Mouse (Mus musculus) hindbrain, embryonic 10.5 days (tissue): ENCODE results near the gene Mef2c. TPM values are rescaled to one million over a fixed set of nuclear protein-coding genes. Genes with fewer than 3 reads are reported as not detected.

Experiments
- DNase-seq: peaks from one replicate; pipeline ENCODE4 v3.0.0-alpha.2; 2017; ENCODE audit warnings: low spot score
- H3K27ac ChIP-seq: fragments of 300-500 bp; sonication (generic); 2 replicates; pipeline ENCODE4 v1.5.1; 2016; ENCODE audit warnings: mild to moderate bottlenecking, moderate library complexity
- H3K27me3 ChIP-seq: fragments of 300-500 bp; sonication (generic); 2 replicates; pipeline ENCODE4 v1.6.1; 2016; ENCODE audit warnings: mild to moderate bottlenecking; ENCODE audit not compliant: poor library complexity, insufficient read depth, severe bottlenecking
- H3K36me3 ChIP-seq: fragments of 300-500 bp; sonication (generic); 2 replicates; pipeline ENCODE4 v1.6.1; 2016; ENCODE audit warnings: mild to moderate bottlenecking, moderate library complexity
- H3K4me1 ChIP-seq: fragments of 300-500 bp; sonication (generic); replicated peaks from 2 replicates; pipeline ENCODE4 v1.6.1; 2016; ENCODE audit warnings: mild to moderate bottlenecking
- H3K4me3 ChIP-seq: fragments of 300-500 bp; sonication (generic); 2 replicates; pipeline ENCODE4 v1.5.1; 2016; ENCODE audit warnings: mild to moderate bottlenecking, moderate library complexity
- H3K9me3 ChIP-seq: fragments of 300-500 bp; sonication (generic); 2 replicates; pipeline ENCODE4 v1.6.1; 2016; ENCODE audit warnings: mild to moderate bottlenecking, moderate library complexity
- WGBS: fragments of 180-500 bp; shearing (Covaris S2); methylation state at CpG from one replicate; pipeline ENCODE4 v1.1.7; 2016; 5-methylcytosine and 5-hydroxymethylcytosine counted together
- polyA plus RNA-seq: library from polyadenylated mRNA; unstranded; fragments of >200 nt; fragmentation: Nextera tagmentation; extraction: Ambion mirVana; gene quantifications from 2 replicates; pipeline ENCODE4 v1.2.1, GENCODE M21; 2016

Mef2c gene
- polyA plus RNA-seq, 1 experiment from 2014 or later, result 17.3 TPM

- no peak overlapping the region for H3K4me3 ChIP-seq
- H3K9me3 ChIP-seq, result no peaks in the 10 kb centered on the region
- H3K27me3 ChIP-seq, result no peaks in the 10 kb centered on the region
- 72% methylated on average over 3 of the region's 3 CpGs for WGBS
- H3K36me3 ChIP-seq, result no peaks in the 10 kb centered on the region
- no peak overlapping the region for H3K27ac ChIP-seq
- peaks cover 14% of the 10 kb centered on the region for H3K4me1 ChIP-seq
- DNase-seq, result no peak
These were observed 105.2 kb downstream of the Mef2c start for GRCm38 (mm10) chr13:83608851-83609516.

- Histone ChIP-seq H3K27ac (no peak overlapping the region), H3K9me3 (no peaks in the 10 kb centered on the region), H3K4me3 (no peak overlapping the region), H3K36me3 (no peaks in the 10 kb centered on the region), H3K4me1 (peaks cover 10% of the 10 kb centered on the region), H3K27me3 (no peaks in the 10 kb centered on the region)
- 79% methylated on average over 3 of the region's 3 CpGs for WGBS
- DNase-seq, result no peak
These were observed 105.7 kb downstream of the Mef2c start for GRCm38 (mm10) chr13:83609517-83609878.

GRCm38 (mm10) chr13:83610124-83610523 is 106.3 kb downstream of the Mef2c start:
- peaks cover 5% of the 10 kb centered on the region; the same call in 1 of the 2 replicates for H3K4me1 ChIP-seq
- no peak overlapping the region for H3K4me3 ChIP-seq
- H3K9me3 ChIP-seq, result no peaks in the 10 kb centered on the region
- H3K27me3 ChIP-seq, result no peaks in the 10 kb centered on the region
- no peak for DNase-seq
- 89% methylated on average over 8 of the region's 8 CpGs for WGBS
- H3K36me3 ChIP-seq, result no peaks in the 10 kb centered on the region
- H3K27ac ChIP-seq, result no peak overlapping the region

GRCm38 (mm10) chr13:83612195-83612594 is 108.4 kb downstream of the Mef2c start:
- Histone ChIP-seq H3K4me3 (no peak overlapping the region), H3K27ac (no peak overlapping the region), H3K36me3 (no peaks in the 10 kb centered on the region), H3K27me3 (no peaks in the 10 kb centered on the region), H3K4me1 (peaks cover 5% of the 10 kb centered on the region; the same call in 1 of the 2 replicates), H3K9me3 (no peaks in the 10 kb centered on the region)
- WGBS, result 71% methylated on average over 1 of the region's 1 CpGs
- no peak for DNase-seq

- no peak for DNase-seq
- 89% methylated on average over 3 of the region's 3 CpGs for WGBS
These were observed 112.0 kb downstream of the Mef2c start for GRCm38 (mm10) chr13:83615875-83616274.

GRCm38 (mm10) chr13:83624651-83625050 is 120.8 kb downstream of the Mef2c start:
- no peak for DNase-seq
- Histone ChIP-seq H3K27ac (no peak overlapping the region), H3K27me3 (no peaks in the 10 kb centered on the region), H3K4me3 (no peak overlapping the region), H3K9me3 (no peaks in the 10 kb centered on the region), H3K36me3 (no peaks in the 10 kb centered on the region), H3K4me1 (no peaks in the 10 kb centered on the region)
- WGBS, result 93% methylated on average over 4 of the region's 4 CpGs

More at GRCm38 (mm10) chr13:83615875-83616274, 112.0 kb downstream of the Mef2c start:
- Histone ChIP-seq H3K4me1 (no peaks in the 10 kb centered on the region), H3K27me3 (no peaks in the 10 kb centered on the region), H3K4me3 (no peak overlapping the region), H3K36me3 (no peaks in the 10 kb centered on the region), H3K9me3 (no peaks in the 10 kb centered on the region), H3K27ac (no peak overlapping the region)

GRCm38 (mm10) chr13:83627429-83627828 is 123.6 kb downstream of the Mef2c start:
- H3K4me3 ChIP-seq, result no peak overlapping the region
- no peaks in the 10 kb centered on the region for H3K4me1 ChIP-seq
- no peaks in the 10 kb centered on the region for H3K27me3 ChIP-seq
- no peak for DNase-seq
- no peak overlapping the region for H3K27ac ChIP-seq
- WGBS, result 88% methylated on average over 4 of the region's 4 CpGs
- no peaks in the 10 kb centered on the region for H3K36me3 ChIP-seq
- no peaks in the 10 kb centered on the region for H3K9me3 ChIP-seq

GRCm38 (mm10) chr13:83628139-83628538 is 124.3 kb downstream of the Mef2c start:
- Histone ChIP-seq H3K9me3 (no peaks in the 10 kb centered on the region), H3K27ac (no peak overlapping the region), H3K36me3 (no peaks in the 10 kb centered on the region), H3K4me3 (no peak overlapping the region), H3K4me1 (no peaks in the 10 kb centered on the region), H3K27me3 (no peaks in the 10 kb centered on the region)
- no peak for DNase-seq
- 84% methylated on average over 3 of the region's 3 CpGs for WGBS

- no peak for DNase-seq
- Histone ChIP-seq H3K4me1 (no peaks in the 10 kb centered on the region), H3K36me3 (no peaks in the 10 kb centered on the region), H3K9me3 (no peaks in the 10 kb centered on the region), H3K27me3 (no peaks in the 10 kb centered on the region), H3K27ac (no peak overlapping the region), H3K4me3 (no peak overlapping the region)
- WGBS, result 93% methylated on average over 5 of the region's 5 CpGs
These were observed 129.3 kb downstream of the Mef2c start for GRCm38 (mm10) chr13:83633155-83633554.

GRCm38 (mm10) chr13:83635218-83635617 is 131.4 kb downstream of the Mef2c start:
- H3K36me3 ChIP-seq, result no peaks in the 10 kb centered on the region
- H3K4me1 ChIP-seq, result no peaks in the 10 kb centered on the region
- WGBS, result 43% methylated on average over 7 of the region's 7 CpGs
- no peaks in the 10 kb centered on the region for H3K27me3 ChIP-seq
- no peak overlapping the region for H3K27ac ChIP-seq
- H3K4me3 ChIP-seq, result no peak overlapping the region
- no peak for DNase-seq
- H3K9me3 ChIP-seq, result no peaks in the 10 kb centered on the region

GRCm38 (mm10) chr13:83637666-83638065 is 133.8 kb downstream of the Mef2c start:
- Histone ChIP-seq H3K4me1 (no peaks in the 10 kb centered on the region), H3K4me3 (no peak overlapping the region), H3K9me3 (no peaks in the 10 kb centered on the region), H3K36me3 (no peaks in the 10 kb centered on the region), H3K27me3 (no peaks in the 10 kb centered on the region), H3K27ac (no peak overlapping the region)
- DNase-seq, result no peak
- WGBS, result 95% methylated on average over 3 of the region's 3 CpGs

GRCm38 (mm10) chr13:83638735-83639134 is 134.9 kb downstream of the Mef2c start:
- H3K4me3 ChIP-seq, result no peak overlapping the region
- no peak overlapping the region for H3K27ac ChIP-seq
- H3K9me3 ChIP-seq, result no peaks in the 10 kb centered on the region
- H3K27me3 ChIP-seq, result no peaks in the 10 kb centered on the region
- no peaks in the 10 kb centered on the region for H3K36me3 ChIP-seq
- WGBS, result 92% methylated on average over 3 of the region's 3 CpGs
- no peaks in the 10 kb centered on the region for H3K4me1 ChIP-seq
- DNase-seq, result no peak

- Histone ChIP-seq H3K27ac (no peak overlapping the region), H3K4me3 (no peak overlapping the region), H3K27me3 (no peaks in the 10 kb centered on the region), H3K4me1 (no peaks in the 10 kb centered on the region), H3K9me3 (no peaks in the 10 kb centered on the region), H3K36me3 (no peaks in the 10 kb centered on the region)
- WGBS, result 97% methylated on average over 3 of the region's 3 CpGs
- no peak for DNase-seq
These were observed 145.2 kb downstream of the Mef2c start for GRCm38 (mm10) chr13:83649051-83649450.
